Mouse (Mus musculus) urinary bladder, postnatal 14 days (tissue): ENCODE measurements around the gene Necab2.

Experiments used
- DNase-seq: peaks from one replicate; pipeline ENCODE4 v3.0.0; 2021; ENCODE audit warnings: low spot score

The Necab2 gene

GRCm38 (mm10) chr8:119446211-119446989 is at the start of gene Necab2:
Gene Necab2 (plus strand): TSS chr8:119446719.
- peak; percentile 86 for DNase-seq

- no peak for DNase-seq
Measured at GRCm38 (mm10) chr8:119398558-119398957, 48.0 kb upstream of the Necab2 start.

- no peak for DNase-seq
Measured at GRCm38 (mm10) chr8:119399255-119399654, 47.3 kb upstream of the Necab2 start.

GRCm38 (mm10) chr8:119400122-119400671 is 46.3 kb upstream of the Necab2 start:
- no peak for DNase-seq

- no peak for DNase-seq
Measured at GRCm38 (mm10) chr8:119400904-119401303, 45.6 kb upstream of the Necab2 start.

- DNase-seq = no peak
Measured at GRCm38 (mm10) chr8:119403912-119404311, 42.6 kb upstream of the Necab2 start.

GRCm38 (mm10) chr8:119404648-119405047 is 41.9 kb upstream of the Necab2 start:
- no peak for DNase-seq

- no peak for DNase-seq
Measured at GRCm38 (mm10) chr8:119408311-119408710, 38.2 kb upstream of the Necab2 start.

GRCm38 (mm10) chr8:119412037-119412734 is 34.3 kb upstream of the Necab2 start:
- no peak for DNase-seq

GRCm38 (mm10) chr8:119412735-119413498 is 33.6 kb upstream of the Necab2 start:
- peak; percentile 78 for DNase-seq

GRCm38 (mm10) chr8:119413605-119414004 is 32.9 kb upstream of the Necab2 start:
- DNase-seq = no peak

- no peak for DNase-seq
Measured at GRCm38 (mm10) chr8:119420318-119420717, 26.2 kb upstream of the Necab2 start.

- DNase-seq = peak; percentile 52
Measured at GRCm38 (mm10) chr8:119421603-119422122, 24.9 kb upstream of the Necab2 start.

GRCm38 (mm10) chr8:119422123-119422711 is 24.3 kb upstream of the Necab2 start:
- peak; percentile 51 for DNase-seq

- peak; percentile 64 for DNase-seq
Measured at GRCm38 (mm10) chr8:119423631-119424141, 22.8 kb upstream of the Necab2 start.

GRCm38 (mm10) chr8:119424199-119424733 is 22.3 kb upstream of the Necab2 start:
- DNase-seq = no peak

GRCm38 (mm10) chr8:119424740-119425139 is 21.8 kb upstream of the Necab2 start:
- DNase-seq = no peak

GRCm38 (mm10) chr8:119425533-119425932 is 21.0 kb upstream of the Necab2 start:
- DNase-seq = no peak

- DNase-seq = no peak
Measured at GRCm38 (mm10) chr8:119426069-119426735, 20.3 kb upstream of the Necab2 start.

GRCm38 (mm10) chr8:119427634-119428349 is 18.7 kb upstream of the Necab2 start:
- DNase-seq = peak; percentile 68
